Mouse (Mus musculus) activated CD4-positive, CD25-positive, alpha-beta regulatory T cell, adult 4 months (primary cell): ENCODE results near the gene Ccr4. TPM values are rescaled to one million over a fixed set of nuclear protein-coding genes. Genes with fewer than 3 reads are reported as not detected.
A peak's percentile ranks its signal among the peaks of the same experiment; 100 is the strongest.
"Not testable (repeated sequence)": the region's sequence is repeated elsewhere in the genome, so short reads cannot be mapped to it uniquely, and the experiment has no call there.

ENCODE experiments used
- ATAC-seq: one replicate; pipeline ENCODE4 v1.8.0; 2017
- polyA plus RNA-seq, 2 experiments: library from polyadenylated mRNA; unstranded; fragments of 100-300 nt; shearing (Covaris generic); gene quantifications; one replicate each; pipeline ENCODE4 v1.2.1; 2017

The Ccr4 gene
- polyA plus RNA-seq, 2 experiments from 2014 or later: 33.0 to 42.8 TPM

- no peak for ATAC-seq
Observed at GRCm38 (mm10) chr9:114522041-114522440, 17.3 kb upstream of the Ccr4 start.

DNA sequence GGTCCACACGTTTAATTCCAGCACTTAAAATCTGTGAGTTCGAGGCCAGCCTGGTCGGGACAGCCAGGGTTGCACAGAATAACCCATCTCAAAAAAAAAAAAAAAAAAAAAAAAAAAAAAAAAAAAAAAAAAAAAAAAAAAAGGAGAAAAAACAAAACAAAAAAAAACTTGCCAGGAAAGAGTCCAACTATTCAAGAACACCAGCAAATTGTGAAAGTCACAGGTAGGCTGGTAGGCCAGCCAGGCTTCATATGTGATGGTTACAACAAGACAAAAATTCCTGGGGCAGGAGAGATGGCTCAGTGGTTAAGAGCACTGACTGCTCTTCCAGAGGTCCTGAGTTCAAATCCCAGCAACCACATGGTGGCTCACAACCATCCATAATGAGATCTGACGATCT, 15.8 kb upstream of the Ccr4 start:
- ATAC-seq: not testable (repeated sequence)

DNA sequence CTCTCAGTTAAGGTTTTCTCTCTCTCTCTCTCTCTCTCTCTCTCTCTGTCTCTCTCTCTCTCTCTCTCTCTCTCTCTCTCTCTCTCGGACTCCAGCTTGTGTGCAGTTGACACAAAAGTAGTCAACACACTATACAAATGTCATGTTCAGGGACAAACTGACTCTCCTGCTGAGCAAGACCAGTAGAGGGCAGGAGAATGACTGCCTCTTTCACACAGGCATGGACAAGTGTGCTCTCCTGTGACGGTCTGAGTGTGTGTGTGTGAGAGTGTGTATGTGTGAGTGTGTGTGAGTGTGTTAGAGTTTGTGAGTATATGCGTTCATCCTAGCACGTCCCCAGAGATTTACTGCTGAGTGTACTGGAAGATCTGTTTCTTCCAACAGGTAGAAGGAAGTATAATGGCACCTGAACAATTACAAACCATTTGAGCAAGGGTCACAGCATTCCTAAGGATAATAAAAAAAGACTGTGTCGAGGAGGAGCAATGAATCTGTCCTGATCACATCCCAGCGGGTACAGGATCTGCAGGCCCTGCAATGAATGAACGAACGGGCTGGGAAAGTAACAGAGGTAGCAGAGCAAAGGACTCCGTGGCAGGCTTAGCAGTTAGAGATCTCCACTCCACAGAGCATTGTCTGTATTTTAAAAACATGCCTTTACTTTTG, 14.2 kb upstream of the Ccr4 start:
- ATAC-seq: no peak

GRCm38 (mm10) chr9:114517924-114518497, 13.3 kb upstream of the Ccr4 start:
- no peak for ATAC-seq

GRCm38 (mm10) chr9:114515364-114515763, 10.6 kb upstream of the Ccr4 start, which contains the start of gene C130032M10Rik:
TSS of gene C130032M10Rik (plus strand) at chr9:114515697.
- no peak for ATAC-seq

DNA sequence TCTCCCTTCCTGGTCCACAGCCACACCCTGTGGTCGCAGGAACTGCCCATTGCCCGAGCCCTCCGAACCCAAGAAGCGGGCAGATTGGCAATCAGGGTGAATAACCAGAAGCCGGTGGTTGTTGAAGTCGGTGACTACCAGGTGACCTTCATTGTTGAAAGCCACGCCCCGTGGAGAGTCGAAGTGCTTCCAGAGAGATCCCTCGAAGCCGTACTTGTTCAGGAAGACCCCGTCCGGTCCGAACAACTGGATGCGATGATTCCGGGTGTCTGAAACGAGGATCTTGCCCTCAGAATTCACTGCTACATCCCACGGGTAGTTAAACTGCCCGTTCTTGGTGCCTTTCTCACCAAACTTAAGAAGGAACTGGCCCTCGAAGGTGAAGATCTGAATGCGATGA, 8.1 kb upstream of the Ccr4 start:
- no peak for ATAC-seq

GRCm38 (mm10) chr9:114509785-114510184, 5.1 kb upstream of the Ccr4 start:
- ATAC-seq: peak; percentile 83

DNA sequence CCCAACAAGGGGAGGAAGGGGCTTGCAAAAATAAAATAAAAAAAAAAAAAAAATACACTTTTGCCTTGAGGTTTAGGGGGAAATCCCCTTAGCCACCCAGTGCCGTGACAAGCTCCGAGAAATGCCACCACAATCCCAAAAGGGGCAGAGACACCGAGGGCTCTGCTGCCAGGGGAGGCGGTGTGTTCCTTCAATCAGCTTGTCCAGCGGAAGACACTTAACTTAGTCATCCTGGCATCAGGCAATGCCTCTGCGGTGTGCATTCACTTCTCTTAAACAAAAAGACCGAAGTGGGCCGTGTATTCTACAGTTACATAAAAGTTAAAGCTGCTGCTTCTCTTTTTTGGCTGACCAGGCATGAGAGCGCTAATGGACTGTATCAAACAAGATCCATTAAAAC, 2.7 kb upstream of the Ccr4 start:
- ATAC-seq: peak; percentile 53

DNA sequence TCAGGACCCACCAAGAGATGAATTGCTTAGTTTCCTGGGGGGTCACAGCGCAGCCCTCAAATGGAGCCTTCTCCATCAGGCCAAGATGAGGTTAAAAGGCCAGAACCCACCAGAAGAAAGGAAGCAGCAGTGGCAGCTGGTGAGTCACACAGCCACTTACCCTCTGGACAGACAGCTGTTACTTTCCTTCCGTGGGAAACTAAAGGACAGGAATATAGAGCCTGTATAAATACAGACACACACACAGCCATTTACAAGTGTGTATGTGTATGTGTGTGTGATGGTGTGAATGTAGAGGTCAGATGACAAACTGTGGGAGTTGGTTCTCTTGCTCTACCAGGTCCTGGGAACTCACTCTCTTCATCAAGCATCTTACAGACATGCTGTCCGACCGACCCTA, 1.8 kb upstream of the Ccr4 start:
- ATAC-seq: no peak

DNA sequence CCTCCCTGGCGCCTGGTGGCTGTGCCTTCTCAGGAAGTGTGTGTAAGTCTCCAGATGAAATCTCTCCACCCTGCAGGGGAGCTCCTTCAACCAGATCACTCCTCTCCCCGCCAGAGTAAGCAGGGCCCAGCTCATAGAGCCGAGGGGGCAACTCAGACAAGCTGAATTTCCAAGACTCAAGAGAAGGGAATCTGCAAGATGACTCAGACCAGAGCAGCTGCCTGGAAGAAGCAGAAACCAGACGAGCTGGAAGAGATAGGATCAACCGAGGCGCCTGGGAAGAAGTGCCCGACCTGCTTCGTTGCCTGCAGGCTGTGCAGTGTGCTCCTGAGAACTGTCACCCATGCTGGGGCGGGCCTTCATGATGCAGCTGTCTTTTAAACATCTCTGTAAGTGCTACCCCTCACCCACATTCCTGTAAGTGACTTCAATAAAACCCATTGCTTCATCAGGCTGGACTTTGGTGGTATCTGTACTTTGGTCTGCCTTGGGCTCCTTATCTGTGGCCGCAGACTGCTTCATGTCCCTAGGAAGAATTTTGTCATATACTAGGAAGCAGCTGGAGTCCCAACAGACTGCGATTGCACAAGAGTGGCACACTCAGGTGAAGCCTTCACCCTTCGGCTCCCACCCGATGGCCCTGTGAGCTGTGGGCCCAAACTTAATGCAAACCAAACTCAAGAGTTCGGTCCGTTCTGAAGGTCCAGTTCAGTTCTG, 1.8 kb downstream of the Ccr4 start:
- ATAC-seq: no peak

- ATAC-seq: no peak
Observed at GRCm38 (mm10) chr9:114501913-114502312, 2.8 kb downstream of the Ccr4 start.

DNA sequence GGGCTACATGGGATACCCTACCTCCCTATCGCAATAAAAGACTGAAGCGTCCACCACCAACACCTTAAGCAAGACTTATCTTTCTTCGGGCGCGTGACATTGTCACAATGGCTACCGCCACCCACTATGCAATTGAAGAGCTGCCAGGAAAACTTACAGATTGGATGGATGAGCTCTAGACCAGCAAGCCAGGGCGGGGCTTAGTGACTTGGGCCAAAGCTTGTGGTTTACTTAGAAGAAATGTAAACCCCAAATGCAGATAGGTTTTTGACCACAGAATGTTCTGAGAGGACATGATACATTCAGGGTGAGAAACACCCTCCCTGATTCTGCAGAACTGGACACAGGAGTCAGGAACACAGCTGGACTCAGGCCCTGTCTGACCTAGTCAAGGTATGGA, 3.6 kb downstream of the Ccr4 start:
- no peak for ATAC-seq

GRCm38 (mm10) chr9:114499783-114500515, 4.8 kb downstream of the Ccr4 start:
- ATAC-seq: no peak

DNA sequence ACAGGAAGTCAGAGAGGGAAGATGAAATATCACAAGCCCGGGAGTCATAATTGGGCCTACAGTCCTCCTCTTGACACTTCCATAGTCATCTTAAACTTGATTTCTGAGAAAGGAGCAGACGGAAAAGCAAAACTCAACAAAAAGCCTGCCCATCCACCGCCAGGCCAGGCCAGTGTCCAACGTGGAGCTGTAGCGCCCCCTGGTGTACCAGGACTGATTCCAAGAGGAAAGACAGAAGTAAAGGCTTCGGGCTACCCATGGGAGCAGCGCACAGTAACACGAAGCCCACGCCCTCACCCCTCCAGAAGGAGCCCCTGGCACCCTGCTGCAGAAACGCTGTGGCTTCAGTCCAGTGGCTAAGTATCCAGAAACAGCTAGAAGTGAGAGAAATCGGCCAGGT, 6.5 kb downstream of the Ccr4 start:
- ATAC-seq: peak; percentile 43

GRCm38 (mm10) chr9:114496469-114496868, 8.2 kb downstream of the Ccr4 start:
- ATAC-seq: peak; percentile 83

DNA sequence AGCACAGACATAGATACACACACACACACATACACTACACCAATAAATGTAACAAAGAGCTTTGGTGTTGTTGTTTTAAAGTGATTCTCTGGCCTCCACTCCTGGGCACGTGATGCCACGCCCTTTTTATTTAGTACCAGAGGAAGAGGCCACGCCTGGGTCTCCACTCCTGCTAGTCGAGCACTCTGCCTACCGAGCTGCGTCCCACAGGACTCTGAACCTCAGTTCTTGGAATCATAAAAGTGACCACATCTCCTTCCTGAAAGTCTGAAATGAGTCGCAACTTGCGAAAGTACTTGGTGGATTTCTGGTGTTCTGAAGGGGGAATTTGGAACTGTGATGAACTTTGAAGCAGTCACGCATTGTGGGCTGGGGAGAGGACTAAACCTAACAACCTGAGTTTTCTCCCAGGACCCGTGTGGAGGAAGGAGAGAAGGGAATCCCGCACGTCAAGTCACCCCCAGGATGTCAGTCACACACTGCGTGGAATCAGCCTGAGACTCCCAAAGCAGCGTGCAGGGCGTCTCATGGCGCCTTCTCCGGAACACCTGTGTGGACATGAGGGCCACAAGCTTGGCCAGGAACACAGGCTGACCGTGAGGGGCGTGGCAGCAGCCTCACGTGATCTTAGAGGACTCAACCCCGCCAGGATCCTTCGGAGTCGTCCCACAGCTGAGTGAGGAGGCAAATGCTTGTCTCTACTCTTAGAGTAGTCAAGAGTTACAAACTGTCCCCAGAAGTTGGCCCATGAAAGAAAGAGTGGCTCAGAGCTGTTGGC, 17.0 kb downstream of the Ccr4 start:
- peak; percentile 38 for ATAC-seq

DNA sequence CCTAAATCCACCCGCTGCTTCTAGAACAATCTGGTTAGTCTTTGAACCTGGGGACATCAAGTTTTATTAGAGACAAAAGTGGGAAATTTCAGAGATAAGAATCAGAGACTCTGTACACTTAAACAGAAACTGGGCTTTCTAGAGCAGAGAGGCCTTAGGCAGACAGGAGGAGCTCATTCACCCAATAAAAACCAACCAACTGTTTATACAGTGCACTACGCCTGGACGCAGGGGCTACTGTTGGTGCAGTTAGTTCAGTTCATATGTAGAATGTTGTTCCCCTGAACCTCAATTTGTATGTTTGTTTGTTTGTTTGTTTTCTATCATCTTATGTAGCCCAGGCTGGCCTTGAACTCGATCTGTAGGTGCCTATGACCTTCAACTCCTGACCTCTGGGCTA, 17.9 kb downstream of the Ccr4 start:
- no peak for ATAC-seq

- ATAC-seq: no peak
Observed at GRCm38 (mm10) chr9:114484771-114485170, 19.9 kb downstream of the Ccr4 start.

DNA sequence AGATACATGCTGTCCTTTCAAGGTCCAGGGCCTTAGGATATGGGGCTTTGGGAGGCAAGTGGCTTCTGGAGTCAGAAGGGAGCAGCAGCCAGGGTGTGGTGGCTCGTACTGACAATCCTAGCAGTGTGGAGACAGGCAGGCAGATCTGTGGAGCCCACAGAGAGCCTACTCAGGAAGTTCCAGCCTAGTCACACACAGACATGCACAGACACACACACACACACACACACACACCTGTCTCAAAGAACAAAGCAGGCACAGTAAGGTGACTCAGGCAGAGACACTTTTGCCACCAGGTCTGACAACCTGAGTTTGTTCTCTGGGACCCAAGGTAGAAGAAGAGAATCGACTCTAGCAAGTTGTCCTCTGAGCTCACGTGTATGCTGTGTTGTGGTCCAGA, 23.8 kb downstream of the Ccr4 start:
- peak; percentile 47 for ATAC-seq

- ATAC-seq: peak; percentile 12
Observed at GRCm38 (mm10) chr9:114477019-114477418, 27.7 kb downstream of the Ccr4 start.

DNA sequence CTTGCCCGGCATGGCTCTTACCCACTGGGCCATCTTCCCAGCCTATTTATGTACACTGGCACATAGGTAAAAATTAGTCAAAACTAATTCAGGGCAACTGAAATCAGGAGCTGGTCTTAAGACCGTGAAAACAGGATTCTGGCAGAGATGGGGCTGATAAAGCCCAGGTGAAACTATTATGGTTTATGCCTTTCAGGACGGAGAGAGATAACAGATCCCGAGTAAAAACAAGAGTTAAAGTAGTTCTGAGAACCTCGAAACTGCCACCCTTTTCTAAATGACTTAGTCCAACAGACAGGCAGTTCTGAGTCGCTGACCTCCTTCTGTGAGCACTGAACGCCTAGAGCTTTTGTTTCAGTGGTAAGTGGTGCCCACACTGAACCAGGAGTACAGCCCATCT, 32.8 kb downstream of the Ccr4 start:
- ATAC-seq: no peak

DNA sequence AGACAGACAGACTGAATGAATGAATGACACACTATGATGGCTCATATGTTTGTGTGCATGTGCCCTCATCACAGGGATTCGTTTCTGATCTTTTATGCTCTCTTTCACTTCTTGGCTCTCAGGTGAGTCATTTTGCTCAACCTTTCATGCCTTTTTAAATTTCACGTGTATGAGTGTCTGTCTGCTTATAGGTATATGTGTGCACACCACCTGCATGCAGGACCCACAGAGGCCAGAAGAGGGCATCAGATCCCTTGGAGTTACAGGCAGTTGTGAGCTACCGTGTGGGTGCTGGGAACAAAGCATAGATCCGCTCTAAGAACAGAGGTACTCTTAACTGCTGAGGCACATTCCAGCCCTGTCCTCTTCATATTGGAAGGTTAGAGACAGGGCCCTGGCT, 36.0 kb downstream of the Ccr4 start:
- no peak for ATAC-seq

GRCm38 (mm10) chr9:114468217-114468616, 36.5 kb downstream of the Ccr4 start:
- ATAC-seq: no peak
